Mouse (Mus musculus) cerebellum, postnatal 25 days (tissue): ENCODE results near the gene Lrba.
A peak's percentile ranks its signal among the peaks of the same experiment; 100 is the strongest.

ENCODE experiments used
- DNase-seq, 2 experiments: peaks; one replicate each; pipeline ENCODE4 v3.0.0; 2021; ENCODE audit warnings: mixed read lengths in 2 of 2

Gene Lrba

GRCm38 (mm10) chr3:86804265-86804664 lies 579.8 kb downstream of the Lrba start:
- DNase-seq = peak in 1 of 2 experiments; percentile 22

GRCm38 (mm10) chr3:86806834-86807233 lies 582.4 kb downstream of the Lrba start:
- DNase-seq = no peak

- peak; percentile 83 to 88 for DNase-seq
These were observed 583.4 kb downstream of the Lrba start for GRCm38 (mm10) chr3:86807750-86808467.

- peak; percentile 61 to 74 for DNase-seq
These were observed 584.7 kb downstream of the Lrba start for GRCm38 (mm10) chr3:86809199-86809598.

DNA sequence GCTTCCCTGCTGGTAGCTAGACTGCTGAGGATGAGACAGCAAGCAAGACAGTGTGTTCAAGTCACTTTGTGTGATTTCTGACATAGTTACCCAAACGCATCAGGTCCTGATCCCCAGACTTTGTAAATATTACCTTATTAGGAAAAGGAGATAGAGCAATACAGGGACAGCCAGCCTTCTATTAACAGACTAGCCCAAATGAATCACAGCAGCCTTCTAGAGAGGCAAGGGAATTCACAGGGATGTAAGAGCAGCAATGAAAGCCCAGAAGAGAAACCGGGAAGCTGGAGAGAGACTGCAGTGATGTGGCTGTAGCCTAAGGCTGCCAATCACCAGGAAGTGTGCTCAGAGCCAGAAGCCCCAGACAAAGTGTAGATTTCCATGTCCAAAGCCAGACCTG lies 585.2 kb downstream of the Lrba start:
- DNase-seq = peak; percentile 15 to 30

- DNase-seq = no peak
These were observed 586.4 kb downstream of the Lrba start for GRCm38 (mm10) chr3:86810908-86811307.

DNA sequence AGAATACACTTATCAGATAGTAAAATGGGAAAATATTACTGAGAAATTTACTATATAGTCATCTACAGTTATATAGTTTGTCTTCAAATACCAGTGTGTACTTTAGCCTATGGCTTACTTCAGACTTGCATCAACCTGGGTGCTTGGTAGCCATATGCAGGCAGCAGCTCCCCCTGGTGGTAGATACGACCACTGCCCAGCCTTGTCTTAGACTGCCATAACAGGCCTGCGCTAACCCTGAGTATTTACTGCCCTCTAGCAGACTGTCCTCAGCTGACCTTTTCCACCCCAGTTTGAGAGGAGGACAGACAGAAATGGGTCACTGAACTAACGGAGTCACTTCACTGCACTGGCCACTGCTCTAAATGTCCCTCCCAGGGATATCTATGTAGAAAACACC lies 588.2 kb downstream of the Lrba start:
- DNase-seq = peak; percentile 82 to 89

DNA sequence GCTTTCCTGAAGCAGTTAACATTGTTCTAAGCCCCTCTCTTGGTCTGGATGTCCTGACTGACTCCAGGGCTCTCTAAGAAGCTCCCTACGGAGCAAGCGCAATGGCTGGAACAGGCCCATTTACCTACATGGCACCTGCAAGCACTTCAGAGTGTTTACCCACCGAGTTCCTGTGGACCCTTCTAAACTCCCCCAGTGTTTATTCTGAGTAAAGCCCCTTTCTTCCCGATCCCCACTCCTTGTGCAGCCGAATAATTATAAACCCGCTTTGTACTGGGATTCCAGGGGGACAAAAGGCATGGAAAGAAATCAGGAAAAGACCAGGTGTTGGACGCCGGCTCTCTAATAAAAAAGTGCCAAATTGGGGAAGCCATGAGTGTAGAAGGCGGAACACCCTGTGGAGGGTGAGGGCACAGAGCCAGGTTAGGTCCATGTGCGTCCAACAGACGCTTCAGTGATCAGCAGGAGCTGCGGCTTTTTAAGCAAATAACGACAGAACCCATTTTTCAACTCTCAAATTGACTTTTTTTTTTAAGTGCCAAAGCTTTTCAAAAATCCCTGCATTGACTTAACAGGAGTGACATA lies 593.6 kb downstream of the Lrba start:
- peak; percentile 85 to 91 for DNase-seq

DNA sequence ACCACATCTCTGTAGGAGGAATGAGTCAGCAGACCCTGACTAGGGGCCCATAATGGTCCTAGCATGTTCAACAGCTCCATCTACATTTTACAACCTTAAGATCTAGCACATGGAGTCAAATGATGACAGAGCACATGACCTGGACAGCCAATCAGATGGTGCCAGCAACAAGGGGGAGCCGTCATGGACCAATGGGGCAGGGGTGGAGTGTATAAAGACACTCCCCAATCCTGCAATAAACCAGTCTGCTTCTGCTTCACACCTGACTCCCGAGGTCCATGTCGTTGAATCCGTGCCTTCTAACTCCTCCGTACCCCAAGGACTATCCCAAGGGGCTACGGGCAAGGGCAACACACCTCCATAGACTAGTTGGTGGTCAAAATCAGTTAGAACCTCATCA lies 594.9 kb downstream of the Lrba start:
- peak; percentile 11 to 12 for DNase-seq

DNA sequence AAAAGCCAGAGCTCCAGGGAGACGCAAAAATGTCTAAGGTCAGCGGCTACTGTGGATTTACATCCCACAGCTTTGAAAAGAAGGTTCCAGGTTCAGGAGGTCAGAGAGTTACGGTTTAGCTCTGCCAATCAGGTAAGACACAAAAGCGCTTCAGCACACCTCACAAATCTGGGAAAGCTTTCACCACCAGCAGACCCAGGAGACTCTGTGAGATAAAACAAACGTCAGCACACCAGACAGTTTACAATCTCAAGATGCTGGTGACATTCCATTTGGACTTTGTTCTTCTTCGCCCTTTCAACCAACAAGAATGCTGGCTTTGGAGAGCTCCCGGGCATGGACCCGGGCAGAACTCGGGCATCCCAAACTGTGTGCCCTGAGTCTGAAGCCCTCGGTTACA lies 595.9 kb downstream of the Lrba start:
- peak; percentile 11 to 16 for DNase-seq

DNA sequence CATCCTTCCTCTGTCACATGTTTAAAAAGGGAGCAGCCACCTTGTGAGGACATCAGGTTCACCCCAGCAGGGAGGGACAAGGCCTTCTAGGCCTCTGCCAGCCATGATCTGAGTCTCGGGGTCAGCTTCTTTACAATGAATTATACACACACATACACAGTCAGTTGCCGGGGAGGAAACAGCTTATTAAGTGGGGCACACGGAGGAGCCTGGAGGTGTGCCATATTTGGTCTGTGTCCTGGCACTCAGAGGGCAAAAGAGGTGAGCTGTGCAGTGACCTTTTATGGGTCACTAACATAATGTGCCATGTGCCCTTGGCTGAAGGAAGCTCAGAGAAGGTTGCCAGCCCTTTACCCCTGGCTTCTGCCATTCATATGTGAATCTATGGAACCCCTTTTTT lies 596.9 kb downstream of the Lrba start:
- peak; percentile 38 to 58 for DNase-seq

- DNase-seq = no peak
These were observed 603.0 kb downstream of the Lrba start for GRCm38 (mm10) chr3:86827506-86827905.

DNA sequence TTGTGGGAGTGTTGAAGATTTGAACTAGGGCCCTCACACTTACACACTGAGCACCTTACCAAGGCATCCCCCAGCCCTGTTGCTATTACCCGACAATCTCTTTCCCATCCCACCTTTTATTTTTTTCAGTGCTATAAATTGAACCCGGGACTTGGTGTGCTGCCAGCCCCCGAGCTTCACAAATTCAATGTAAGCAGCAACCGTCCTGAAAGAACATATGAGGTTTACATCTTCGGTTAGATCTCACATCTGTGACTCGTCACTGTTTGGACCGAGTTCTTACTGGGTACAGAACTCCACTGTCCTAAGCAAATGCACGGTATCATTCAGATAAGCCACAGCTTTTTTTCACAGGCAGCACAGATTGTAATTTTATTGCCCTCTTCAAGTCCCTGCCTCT lies 607.6 kb downstream of the Lrba start:
- no peak for DNase-seq
